Mouse (Mus musculus) kidney, postnatal 4 days (tissue): ENCODE measurements around the gene Serpine1.

ENCODE experiments used
- DNase-seq, 2 experiments: peaks; one replicate each; pipeline ENCODE4 v3.0.0; 2021; ENCODE audit warnings: mixed read lengths in 2 of 2

Serpine1 gene

GRCm38 (mm10) chr5:137012401-137012950 lies 59.6 kb downstream of the Serpine1 start:
- DNase-seq, result no peak
